8 mouse cellular contexts compared by ENCODE assay signal in the genomic region with DNA sequence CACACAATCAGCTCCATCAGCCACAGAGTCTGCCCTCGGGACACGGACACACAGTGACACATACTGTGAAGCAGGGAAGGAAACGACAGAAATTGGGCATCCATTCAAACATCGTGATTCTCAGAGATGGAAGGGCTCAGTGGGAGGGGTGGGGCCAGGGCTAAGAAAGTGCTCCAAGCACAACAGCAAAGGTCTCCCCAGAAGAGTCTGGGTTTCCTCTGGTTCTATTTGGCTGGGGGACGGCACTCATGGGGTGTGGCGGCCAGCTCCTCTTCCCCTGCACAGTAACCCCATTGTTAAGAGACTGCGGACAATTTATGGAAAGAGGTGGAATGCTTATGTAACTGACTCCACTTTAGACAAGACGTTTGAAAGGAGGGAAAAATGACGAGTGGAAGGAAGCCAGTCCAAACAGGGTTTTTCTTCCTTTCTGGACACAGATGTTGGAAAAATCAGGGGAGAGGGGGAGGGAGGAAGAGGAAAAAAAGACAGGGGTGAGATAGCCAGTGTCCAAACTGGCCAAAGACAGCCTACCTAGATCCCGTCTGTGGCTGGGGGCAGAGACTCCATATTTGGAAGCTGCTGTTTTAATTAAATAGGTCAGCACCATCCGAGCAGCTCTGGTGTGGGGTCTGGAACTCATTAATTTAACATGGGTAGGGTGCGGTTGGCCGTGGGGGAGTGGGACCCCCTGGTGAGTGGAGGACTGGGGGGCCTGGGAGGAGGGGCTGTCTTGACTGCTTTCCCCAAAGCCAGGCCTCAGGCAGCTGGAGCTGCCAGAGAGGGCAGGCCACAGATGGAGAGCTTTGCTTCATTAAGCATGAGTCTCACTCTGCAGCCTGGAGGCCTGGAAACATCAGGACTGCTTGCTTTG. TPM values are rescaled to one million over a fixed set of nuclear protein-coding genes. Genes with fewer than 3 reads are reported as not detected.
DNase-seq lines count a peak whose midpoint lies in the region; ATAC-seq lines count a peak whose summit lies in the region.
"Had no signal": no experiment of that assay in that cellular context is flagged by ENCODE, and none has a peak within 500 bp of the region (broad histone marks: within the 10 kb centered on the region; RNA-seq: fewer than 3 reads in every experiment).

No protein-coding gene starts in this region.

- peak; percentile 39 for DNase-seq in ZHBTc4 (ENCODE audit: low read depth, low spot score)
- DNase-seq in embryo, embryonic 10 days (ENCODE audit: low spot score): peak; percentile 48
- peak; percentile 34 to 44 for DNase-seq in gastrocnemius, postnatal 36 days
- DNase-seq in mesoderm, embryonic 11.5 days (ENCODE audit: low read depth, low spot score): peak; percentile 54
- DNase-seq in urinary bladder, adult 2 months (ENCODE audit: low spot score): no peak
- DNase-seq in B cell, adult 2 months: no peak

- peak; percentile 57 for ATAC-seq in intestine, embryonic 15.5 days

- no peak overlapping the region for H3K4me3 ChIP-seq in intestine, embryonic 15.5 days (replicated peaks)

- no peaks in the 10 kb centered on the region; the same call in 1 of the 2 replicates for H3K9me3 ChIP-seq in intestine, embryonic 15.5 days

- no peaks in the 10 kb centered on the region for H3K27me3 ChIP-seq in intestine, embryonic 15.5 days (replicated peaks)

- peak overlapping the region; percentile 13; the same call in 1 of the 2 replicates for H3K9ac ChIP-seq in intestine, embryonic 15.5 days
- H3K9ac ChIP-seq: liver, embryonic 14.5 days had no signal

- 22% methylated on average over 13 of the region's 13 CpGs for WGBS in intestine, embryonic 15.5 days

- H3K4me1 ChIP-seq in intestine, embryonic 15.5 days (replicated peaks): peaks cover 16% of the 10 kb centered on the region

- peak overlapping the region; percentile 67 for H3K27ac ChIP-seq in intestine, embryonic 15.5 days
- H3K27ac ChIP-seq: liver, embryonic 14.5 days had no signal

- intact Hi-C loops in gastrocnemius, postnatal 36 days (cut with DNase I): no loop called here

- H3K36me3 ChIP-seq in intestine, embryonic 15.5 days: no peaks in the 10 kb centered on the region

- H3K4me2 ChIP-seq in intestine, embryonic 15.5 days (replicated peaks): no peak overlapping the region

RNA-seq across cellular contexts. Expression of a gene that starts 32.7 kb away (rescaled TPM):
- 1 to 10 TPM; 3.4 to 3.7 TPM for total RNA-seq in gastrocnemius, postnatal 36 days (2021)
- 12.8 and 14.2 TPM in 2 replicates for polyA plus RNA-seq in intestine, embryonic 15.5 days (2015; fragmentation: Nextera tagmentation; extraction: Ambion mirVana)
- 13.2 and 13.8 TPM in 2 replicates for polyA plus RNA-seq in urinary bladder, adult 2 months (2012; rRNA removed)

RNA-seq across cellular contexts. Expression of a gene that starts 51.9 kb away (rescaled TPM):
- total RNA-seq in gastrocnemius, postnatal 36 days (2021): under 1 TPM; 0.48 to 0.54 TPM
- polyA plus RNA-seq in intestine, embryonic 15.5 days (2015; fragmentation: Nextera tagmentation; extraction: Ambion mirVana): 9.2 and 9.7 TPM in 2 replicates
- polyA plus RNA-seq in urinary bladder, adult 2 months (2012; rRNA removed): 2.7 and 3.1 TPM in 2 replicates

Comparison
In these comparisons a context has a peak if more than half of its experiments do, and no peak if none do; other contexts are left out.
1. DNase-seq: peak in ZHBTc4 (single experiment), embryo, embryonic 10 days (single experiment), gastrocnemius, postnatal 36 days (2 of 2) and mesoderm, embryonic 11.5 days (single experiment); none in urinary bladder, adult 2 months (single experiment) and B cell, adult 2 months (0 of 2).